Mouse (Mus musculus) neural tube, embryonic 11.5 days (tissue): Measurements from ENCODE around the gene Mfsd14a. TPM values are rescaled to one million over a fixed set of nuclear protein-coding genes. Genes with fewer than 3 reads are reported as not detected.
"Not testable (repeated sequence)": the region's sequence is repeated elsewhere in the genome, so short reads cannot be mapped to it uniquely, and the experiment has no call there.

ENCODE experiments used
- ATAC-seq: fragments of 200-750 bp; cut with Nextera tagmentation; 2 replicates; pipeline ENCODE4 v1.8.0; 2017; ENCODE audit warnings: moderate number of reproducible peaks, mild to moderate bottlenecking, moderate TSS enrichment, moderate library complexity; ENCODE audit not compliant: insufficient read depth, low FRiP score, low TSS enrichment
- DNase-seq: peaks from one replicate; pipeline ENCODE4 v3.0.0-alpha.2; 2015; ENCODE audit warnings: low spot score
- H3K27ac ChIP-seq: fragments of 300-500 bp; sonication (generic); 2 replicates; pipeline ENCODE4 v1.5.1; 2014; ENCODE audit warnings: low read depth, mild to moderate bottlenecking, low read length
- H3K27me3 ChIP-seq: fragments of 300-500 bp; sonication (generic); 2 replicates; pipeline ENCODE4 v1.6.1; 2014; ENCODE audit warnings: mild to moderate bottlenecking, low read length, mixed read lengths; ENCODE audit not compliant: control insufficient read depth, insufficient read depth
- H3K36me3 ChIP-seq: fragments of 300-500 bp; sonication (generic); 2 replicates; pipeline ENCODE4 v1.6.1; 2014; ENCODE audit warnings: mild to moderate bottlenecking, low read length, moderate library complexity, mixed read lengths; ENCODE audit not compliant: control insufficient read depth, insufficient read depth
- H3K4me1 ChIP-seq: fragments of 300-500 bp; sonication (generic); 2 replicates; pipeline ENCODE4 v1.6.1; 2014; ENCODE audit warnings: low read length, mixed read lengths; ENCODE audit not compliant: control insufficient read depth, insufficient read depth
- H3K4me2 ChIP-seq: fragments of 300-500 bp; sonication (generic); 2 replicates; pipeline ENCODE4 v1.6.1; 2014; ENCODE audit warnings: low read depth, mild to moderate bottlenecking, moderate library complexity
- H3K4me3 ChIP-seq: fragments of 300-500 bp; sonication (generic); 2 replicates; pipeline ENCODE4 v1.5.1; 2014; ENCODE audit warnings: low read depth, low read length
- H3K9ac ChIP-seq: fragments of 300-500 bp; sonication (generic); 2 replicates; pipeline ENCODE4 v1.6.1; 2014; ENCODE audit warnings: mild to moderate bottlenecking, low read length
- H3K9me3 ChIP-seq: fragments of 300-500 bp; sonication (generic); 2 replicates; pipeline ENCODE4 v1.6.1; 2016; ENCODE audit warnings: low read length; ENCODE audit not compliant: control insufficient read depth
- WGBS: fragments of 180-500 bp; shearing (Covaris S2); extraction: QIAGEN DNeasy Blood & Tissue Kit; methylation state at CpG from one replicate; pipeline ENCODE4 v1.1.7; 2014; 5-methylcytosine and 5-hydroxymethylcytosine counted together
- polyA plus RNA-seq: library from polyadenylated mRNA; unstranded; fragments of >200 nt; fragmentation: Nextera tagmentation; extraction: Ambion mirVana; gene quantifications from 2 replicates; pipeline ENCODE4 v1.2.1, GENCODE M21; 2014

Gene Mfsd14a
- polyA plus RNA-seq, 1 experiment from 2014 or later: 81.1 TPM

DNA sequence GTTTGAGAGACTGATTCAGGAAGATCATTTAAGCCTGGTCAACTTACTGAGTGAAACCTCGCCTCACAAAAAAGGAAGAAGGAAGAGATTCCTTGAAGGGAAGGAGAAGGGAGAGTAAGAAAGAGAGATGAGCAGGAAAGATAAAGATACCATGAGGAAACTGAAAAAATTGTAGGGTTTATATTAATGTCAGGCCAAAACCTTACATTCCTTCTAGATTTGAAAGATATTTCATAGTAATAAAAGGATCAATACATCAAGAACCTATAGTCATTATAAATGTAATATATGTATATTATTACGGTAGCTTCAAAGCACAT, 33.1 kb upstream of the Mfsd14a start:
- 81% methylated on average over 2 of the region's 2 CpGs for WGBS
- no peak for ATAC-seq

DNA sequence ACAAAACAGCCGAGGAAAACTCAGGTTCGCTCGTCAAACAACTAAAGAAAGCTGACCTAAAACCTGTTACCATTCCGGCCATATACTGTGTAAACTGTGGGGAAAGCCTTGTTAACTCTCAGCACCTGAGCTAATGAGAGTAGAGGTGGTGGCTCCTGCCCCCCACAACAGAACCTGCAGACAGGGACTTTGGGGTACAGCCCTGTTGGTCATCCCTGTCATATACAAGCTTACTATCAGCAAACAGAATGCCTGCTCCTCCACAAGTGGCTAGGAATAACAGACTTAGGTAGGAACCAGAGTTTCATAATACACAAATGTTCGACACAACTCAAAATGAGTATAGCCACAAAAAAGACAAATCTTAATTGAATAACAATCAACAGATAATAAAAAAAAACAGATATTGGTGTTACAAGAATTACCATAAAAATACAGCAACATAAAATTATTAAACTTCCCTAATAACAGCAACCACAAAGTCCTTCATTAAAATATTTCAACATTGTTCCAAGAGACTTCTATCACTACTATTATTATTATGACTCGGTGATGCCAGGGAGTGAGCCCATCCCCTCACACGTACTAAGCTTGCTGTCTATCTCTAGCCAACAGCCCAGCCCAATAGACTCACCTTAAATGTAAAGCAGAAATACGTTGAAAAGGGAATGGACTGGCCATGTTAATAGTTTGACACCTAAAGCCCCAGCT, 32.6 kb upstream of the Mfsd14a start:
- Histone ChIP-seq H3K27ac (no peak overlapping the region), H3K27me3 (no peaks in the 10 kb centered on the region), H3K4me2 (no peak overlapping the region), H3K36me3 (no peaks in the 10 kb centered on the region), H3K4me3 (no peak overlapping the region), H3K4me1 (no peaks in the 10 kb centered on the region), H3K9me3 (no peaks in the 10 kb centered on the region), H3K9ac (no peak overlapping the region)
- 90% methylated on average over 8 of the region's 8 CpGs for WGBS
- ATAC-seq (no peak), DNase-seq (no peak)

More for the DNA sequence above, 33.1 kb upstream of the Mfsd14a start:
- no peak overlapping the region for H3K4me3 ChIP-seq
- no peak overlapping the region for H3K27ac ChIP-seq
- H3K27me3 ChIP-seq: no peaks in the 10 kb centered on the region
- H3K9me3 ChIP-seq: no peaks in the 10 kb centered on the region
- no peak overlapping the region for H3K4me2 ChIP-seq
- DNase-seq: no peak
- H3K36me3 ChIP-seq: no peaks in the 10 kb centered on the region
- no peaks in the 10 kb centered on the region for H3K4me1 ChIP-seq
- no peak overlapping the region for H3K9ac ChIP-seq

DNA sequence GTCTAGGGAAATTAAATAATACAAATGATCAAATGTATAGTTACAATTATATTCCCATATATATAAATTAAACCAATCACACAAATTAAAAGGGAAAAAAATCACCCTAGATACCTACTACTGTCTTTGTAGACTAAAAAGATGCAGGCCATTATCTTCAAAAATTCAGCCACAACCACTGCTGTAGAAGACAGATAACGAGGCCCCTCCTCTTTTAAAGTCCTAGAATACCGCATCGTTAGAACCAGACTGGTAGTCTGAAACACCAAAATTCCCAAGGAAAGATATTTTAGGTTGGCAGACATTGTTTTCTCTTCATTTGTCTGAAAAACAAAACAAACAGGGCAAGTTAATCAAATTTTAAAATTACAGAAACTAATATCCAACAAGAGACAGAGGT, 31.8 kb upstream of the Mfsd14a start:
- Histone ChIP-seq H3K4me2 (no peak overlapping the region), H3K4me3 (no peak overlapping the region), H3K9ac (no peak overlapping the region), H3K4me1 (no peaks in the 10 kb centered on the region), H3K27ac (no peak overlapping the region), H3K9me3 (no peaks in the 10 kb centered on the region), H3K27me3 (no peaks in the 10 kb centered on the region), H3K36me3 (no peaks in the 10 kb centered on the region)
- ATAC-seq: no peak
- WGBS: 95% methylated on average over 3 of the region's 3 CpGs
- DNase-seq: no peak

DNA sequence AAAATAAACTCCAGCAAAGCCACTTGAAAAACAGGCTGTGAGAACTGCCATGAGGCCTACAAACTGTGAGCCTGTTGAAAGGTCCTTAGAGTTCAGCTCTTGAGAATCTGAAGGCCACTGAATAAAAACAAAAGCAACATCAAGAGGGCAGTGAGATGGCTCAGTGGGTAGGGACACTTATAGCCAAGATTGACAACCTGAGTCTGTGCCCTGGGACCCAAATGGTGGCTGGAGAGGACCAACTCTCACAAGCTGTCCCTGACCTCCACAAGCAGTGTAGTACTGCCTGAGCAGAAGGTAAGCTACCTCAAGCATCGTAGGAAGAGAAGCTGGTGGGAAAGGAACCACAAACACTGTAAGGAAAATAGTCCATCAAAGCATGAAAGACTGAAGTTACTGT, 18.7 kb upstream of the Mfsd14a start, which contains the start of gene Gm43191:
TSS of gene Gm43191 (minus strand) at position 101 of the 400 bp plus-strand sequence.
- ATAC-seq (no peak), DNase-seq (no peak)
- Histone ChIP-seq H3K27me3 (no peaks in the 10 kb centered on the region), H3K36me3 (no peaks in the 10 kb centered on the region), H3K4me1 (no peaks in the 10 kb centered on the region), H3K27ac (no peak within 1 kb of the TSS), H3K4me2 (no peak within 1 kb of the TSS), H3K9ac (no peak within 1 kb of the TSS), H3K4me3 (no peak within 1 kb of the TSS), H3K9me3 (no peaks in the 10 kb centered on the region)
- 90% methylated on average over 1 of the region's 1 CpGs for WGBS

DNA sequence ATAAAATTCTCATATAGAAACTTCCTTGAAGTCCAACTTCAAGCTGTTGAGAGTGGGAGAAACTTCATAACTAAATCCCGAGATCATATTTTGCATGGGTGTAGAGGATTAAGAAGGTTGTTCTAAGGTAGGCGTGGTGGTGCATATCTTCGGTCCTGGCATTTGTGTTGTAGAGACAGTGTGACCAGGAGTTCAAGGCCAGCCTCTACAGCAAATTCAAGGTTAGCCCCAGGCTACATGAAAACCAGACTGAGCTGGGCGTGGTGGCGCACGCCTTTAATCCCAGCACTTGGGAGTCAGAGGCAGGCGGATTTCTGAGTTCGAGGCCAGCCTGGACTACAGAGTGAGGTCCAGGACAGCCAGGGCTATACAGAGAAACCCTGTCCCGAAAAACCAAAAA, 1.8 kb upstream of the Mfsd14a start:
- not testable (repeated sequence) for H3K9ac ChIP-seq, H3K4me3 ChIP-seq, H3K27me3 ChIP-seq, H3K4me2 ChIP-seq, DNase-seq, H3K4me1 ChIP-seq, H3K27ac ChIP-seq, H3K36me3 ChIP-seq, ATAC-seq, H3K9me3 ChIP-seq
- WGBS: 94% methylated on average over 9 of the region's 9 CpGs

DNA sequence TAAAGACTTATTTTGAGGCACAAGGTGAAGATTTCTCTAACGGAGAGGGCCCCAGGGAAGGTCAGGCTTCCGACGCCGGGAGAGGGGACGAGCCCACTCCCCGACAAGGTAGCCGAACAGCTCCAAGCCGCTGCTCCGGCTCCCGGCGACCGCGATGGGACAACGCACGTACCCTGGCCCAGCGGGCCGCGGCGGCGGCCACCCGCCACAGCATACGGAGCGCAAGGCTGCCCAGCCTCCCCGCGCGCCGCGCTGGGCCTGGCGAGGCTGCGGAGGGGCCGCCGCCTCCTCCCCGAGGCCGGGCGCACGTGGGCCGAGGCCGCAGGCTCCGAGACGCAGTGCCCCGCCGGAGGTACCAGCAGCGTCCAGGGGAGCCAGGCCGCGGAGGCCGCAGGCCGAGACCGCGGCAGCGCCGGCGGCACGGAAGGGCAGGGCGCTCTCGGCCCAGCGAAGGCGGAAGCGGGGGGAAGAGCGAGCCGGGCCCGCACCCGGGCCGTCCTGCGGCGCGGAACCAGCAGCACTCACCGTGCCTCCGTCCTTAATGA, 535 bp downstream of the Mfsd14a start:
- peak overlapping the region; percentile 93 for H3K27ac ChIP-seq
- H3K27me3 ChIP-seq: no peaks in the 10 kb centered on the region
- ATAC-seq: peak; percentile 82
- H3K4me1 ChIP-seq: peaks cover 7% of the 10 kb centered on the region; the same call in 1 of the 2 replicates
- WGBS: under 1% methylated on average over 67 of the region's 68 CpGs
- peak overlapping the region; percentile 97 for H3K4me3 ChIP-seq
- H3K9me3 ChIP-seq: no peaks in the 10 kb centered on the region
- H3K36me3 ChIP-seq: no peaks in the 10 kb centered on the region
- peak overlapping the region; percentile 72 for H3K4me2 ChIP-seq
- H3K9ac ChIP-seq: peak overlapping the region; percentile 96
- peak; percentile 76 for DNase-seq

DNA sequence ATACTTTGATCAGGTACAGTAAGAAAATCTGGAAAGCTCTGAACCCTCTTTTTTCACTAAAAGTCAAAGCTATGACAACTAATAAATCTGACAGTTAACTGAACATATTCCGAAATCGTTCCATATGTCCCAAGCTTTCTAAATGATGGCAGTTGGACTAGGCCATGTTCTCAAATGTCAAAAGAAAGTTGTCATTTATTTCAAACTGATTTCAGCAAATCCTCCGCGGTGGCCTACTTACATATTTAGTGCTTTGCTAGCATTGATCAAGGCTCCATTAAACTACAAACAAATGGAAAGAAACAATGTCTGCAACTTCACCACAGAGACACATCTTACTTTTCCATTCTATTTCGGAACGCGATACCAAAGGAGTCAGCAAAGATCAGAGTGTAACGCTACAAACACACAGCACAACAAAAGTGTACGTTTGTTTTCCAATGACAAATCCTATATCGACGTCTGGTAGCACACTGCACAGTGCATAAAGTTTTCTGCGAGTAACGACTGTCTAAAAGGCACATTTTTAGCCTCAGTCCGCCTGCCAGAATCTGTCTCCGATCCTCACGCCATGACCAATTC, 1.1 kb downstream of the Mfsd14a start:
- Histone ChIP-seq H3K4me2 (peak overlapping the region; percentile 72), H3K36me3 (no peaks in the 10 kb centered on the region), H3K27me3 (no peaks in the 10 kb centered on the region), H3K9ac (peak overlapping the region; percentile 96), H3K27ac (peak overlapping the region; percentile 93), H3K4me1 (peaks cover 7% of the 10 kb centered on the region; the same call in 1 of the 2 replicates), H3K9me3 (no peaks in the 10 kb centered on the region), H3K4me3 (peak overlapping the region; percentile 97)
- no peak for ATAC-seq
- 8% methylated on average over 16 of the region's 16 CpGs for WGBS
- no peak for DNase-seq

DNA sequence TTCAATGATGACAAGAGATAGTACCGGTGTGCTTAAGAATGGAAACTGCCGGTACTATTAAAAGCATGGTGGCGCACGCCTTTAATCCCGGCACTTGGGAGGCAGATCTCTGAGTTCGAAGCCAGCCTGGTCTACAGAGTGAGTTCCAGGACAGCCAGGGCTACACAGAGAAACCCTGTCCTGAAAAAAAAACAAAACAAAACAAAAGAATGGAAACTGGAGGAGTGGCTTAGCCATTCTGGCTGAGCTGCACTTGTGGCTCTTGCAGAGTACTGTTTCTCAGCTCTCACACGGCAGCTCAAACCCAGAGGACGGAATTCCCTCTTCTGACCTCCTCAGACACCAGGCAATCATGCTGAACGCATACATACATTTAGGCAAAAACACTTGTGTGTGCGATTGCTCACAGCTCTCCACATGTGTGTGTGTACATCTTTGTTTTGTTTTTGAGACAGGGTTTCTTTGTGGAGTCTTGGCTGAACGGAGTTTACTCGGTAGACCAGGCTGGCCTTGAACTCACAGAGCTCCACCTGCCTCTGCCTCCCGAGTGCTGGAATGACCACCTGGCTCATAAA, 2.5 kb downstream of the Mfsd14a start:
- DNase-seq (no peak), ATAC-seq (no peak)
- Histone ChIP-seq H3K36me3 (no peaks in the 10 kb centered on the region), H3K27ac (no peak overlapping the region), H3K27me3 (no peaks in the 10 kb centered on the region), H3K9me3 (no peaks in the 10 kb centered on the region), H3K4me2 (no peak overlapping the region), H3K4me3 (no peak overlapping the region), H3K4me1 (peaks cover 7% of the 10 kb centered on the region; the same call in 1 of the 2 replicates), H3K9ac (no peak overlapping the region)
- WGBS: 85% methylated on average over 13 of the region's 13 CpGs
